Mouse (Mus musculus) thymus, postnatal 36 days (tissue): Measurements from ENCODE around the gene Nolc1.
"Not testable (repeated sequence)": the region's sequence is repeated elsewhere in the genome, so short reads cannot be mapped to it uniquely, and the experiment has no call there.

Experiments
- DNase-seq, 2 experiments: peaks; one replicate each; pipeline ENCODE4 v3.0.0; 2022; ENCODE audit warnings: mixed read lengths in 2 of 2

Gene Nolc1

DNA sequence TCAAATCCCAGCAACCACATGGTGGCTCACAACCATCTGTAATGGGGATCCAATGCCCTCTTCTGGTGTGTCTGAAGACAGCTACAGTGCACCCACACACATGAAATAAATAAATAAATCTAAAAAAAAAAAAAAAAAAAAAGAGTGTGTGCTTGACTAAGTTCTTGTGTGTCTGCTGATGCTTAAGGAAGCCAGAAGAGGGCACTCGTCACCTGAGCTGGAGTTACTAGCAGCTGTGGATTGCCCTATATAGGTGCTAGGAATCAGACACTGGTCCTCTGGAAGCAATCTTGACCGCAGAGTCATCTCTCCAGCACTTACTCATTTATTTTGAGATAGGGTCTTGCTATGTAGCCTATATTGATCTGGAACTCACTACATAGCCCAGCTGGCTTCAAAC lies 18.5 kb downstream of the Nolc1 start:
- no peak for DNase-seq

DNA sequence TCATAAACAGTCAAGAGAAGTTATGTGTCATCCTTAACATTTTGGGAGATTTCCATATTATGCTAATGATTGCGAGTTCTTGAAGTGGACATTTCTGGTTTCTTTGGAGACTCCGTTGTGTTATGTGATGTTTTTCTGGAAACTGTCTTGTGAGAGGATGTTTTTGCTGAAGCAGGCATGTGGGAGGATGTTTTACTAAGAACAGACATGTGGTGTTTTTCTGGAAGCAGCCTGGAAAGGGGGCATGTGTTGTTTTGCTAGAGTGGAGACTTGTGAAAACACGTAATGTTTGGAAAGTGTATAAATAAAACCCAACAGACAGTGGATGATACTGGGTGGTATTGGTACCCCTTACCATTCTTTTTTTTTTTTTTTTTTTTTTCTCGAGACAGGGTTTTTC lies 19.6 kb downstream of the Nolc1 start:
- no peak for DNase-seq

DNA sequence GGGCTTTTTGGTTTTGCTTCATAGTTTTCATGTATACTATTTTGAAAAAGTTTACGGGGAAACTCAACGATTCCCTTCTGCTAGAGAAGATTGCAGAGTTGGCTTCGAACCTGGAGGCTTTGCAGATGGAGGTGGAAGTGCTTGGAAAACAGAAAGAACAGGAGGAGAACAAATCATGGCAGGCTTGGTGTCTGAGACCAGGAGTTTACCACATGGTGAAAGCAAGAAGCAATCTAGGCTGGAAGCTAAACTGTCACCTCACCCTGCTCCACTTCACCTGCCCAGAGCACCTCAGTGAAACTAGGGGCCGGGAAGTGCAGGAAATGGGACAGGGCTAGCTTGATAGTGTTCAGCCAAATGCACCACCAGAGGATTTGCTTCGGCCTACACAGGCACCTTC lies 20.7 kb downstream of the Nolc1 start:
- no peak for DNase-seq

DNA sequence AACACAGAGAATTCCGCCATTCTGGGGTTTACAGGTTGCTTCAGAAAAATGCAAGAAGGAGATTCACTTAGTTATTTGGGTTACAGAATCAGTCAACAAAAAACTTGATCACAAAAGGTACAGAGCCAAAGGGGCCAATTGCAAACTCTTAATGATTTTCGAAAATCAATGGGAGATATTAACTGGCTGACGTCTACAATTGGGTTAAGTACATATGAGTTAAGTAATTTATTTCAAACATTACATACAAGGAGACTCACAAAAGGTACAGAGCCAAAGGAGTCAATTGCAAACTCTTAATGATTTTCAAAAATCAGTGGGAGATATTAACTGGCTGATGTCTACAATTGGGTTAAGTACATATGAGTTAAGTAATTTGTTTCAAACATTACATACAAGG lies 23.9 kb downstream of the Nolc1 start:
- DNase-seq = no peak

DNA sequence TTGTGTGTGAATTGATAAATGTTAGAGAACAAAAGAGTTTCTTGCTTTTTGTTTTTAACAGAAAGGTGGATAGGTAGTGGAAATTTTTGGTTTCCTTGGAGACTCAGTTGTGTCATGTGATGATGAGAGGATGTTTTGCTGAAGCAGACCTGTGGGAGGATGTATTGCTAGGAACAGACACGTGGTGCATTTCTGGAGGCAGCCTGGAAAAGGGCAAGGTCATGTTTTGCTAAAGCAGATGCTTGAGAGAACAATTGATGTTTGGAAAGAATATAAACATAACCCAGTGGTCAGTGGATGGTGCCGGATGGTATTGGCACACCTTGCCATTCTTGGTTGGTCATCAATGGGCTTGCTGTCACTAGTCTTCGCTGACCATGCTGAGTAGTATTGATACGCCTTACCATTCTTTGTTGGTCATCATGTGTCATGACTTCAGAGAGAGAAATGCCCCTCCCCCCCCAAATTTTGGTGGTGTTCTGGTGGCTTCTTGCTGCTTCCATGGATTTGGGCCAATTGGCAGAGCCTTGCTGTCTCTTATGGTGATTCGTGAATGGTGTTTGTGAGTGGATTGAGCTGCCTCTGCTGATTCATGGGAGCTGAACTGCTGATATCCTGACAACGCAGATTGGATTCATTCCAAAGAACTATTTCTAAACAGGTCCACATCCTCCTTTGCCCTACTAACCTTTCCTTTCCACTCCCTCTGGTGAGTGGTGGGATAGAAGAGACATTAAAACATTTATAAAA lies 27.9 kb downstream of the Nolc1 start:
- DNase-seq = no peak

DNA sequence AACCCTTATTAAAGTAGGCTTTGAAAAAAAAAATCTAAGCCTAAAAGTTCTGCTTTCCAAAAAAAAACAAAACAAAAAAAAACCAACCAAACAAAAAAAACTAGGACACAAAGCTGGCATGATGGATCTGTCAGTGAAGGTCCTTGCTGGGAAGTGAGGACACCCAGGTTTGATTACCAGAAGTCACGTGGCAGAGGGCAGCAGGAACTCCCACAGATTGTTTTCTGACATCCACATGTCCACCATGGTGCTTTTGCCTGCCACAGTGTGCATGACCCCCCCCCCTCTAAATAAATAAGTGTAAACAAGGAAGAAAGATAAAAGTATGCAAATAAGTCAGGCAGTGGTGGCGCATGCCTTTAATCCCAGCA lies 28.5 kb downstream of the Nolc1 start:
- DNase-seq = no peak

DNA sequence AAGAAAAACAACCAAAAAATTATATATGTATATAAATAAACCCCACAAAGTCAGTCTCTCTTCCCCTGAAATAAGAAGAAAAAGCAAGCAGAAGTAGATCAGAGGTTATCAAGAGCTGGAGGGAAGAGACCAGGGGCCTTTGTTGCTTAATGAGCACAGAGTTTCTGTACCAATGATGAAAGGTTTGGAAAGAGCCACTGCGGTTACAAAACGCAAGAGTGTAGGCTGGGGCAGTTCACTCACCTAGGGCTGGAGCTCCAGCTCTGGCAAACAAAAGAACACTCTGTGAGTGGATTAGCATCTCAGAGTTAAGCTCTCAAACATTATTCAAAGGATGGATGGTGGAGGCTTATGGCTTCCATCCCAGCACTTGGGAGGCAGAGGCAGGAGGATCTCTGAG lies 34.6 kb downstream of the Nolc1 start:
- no peak for DNase-seq

DNA sequence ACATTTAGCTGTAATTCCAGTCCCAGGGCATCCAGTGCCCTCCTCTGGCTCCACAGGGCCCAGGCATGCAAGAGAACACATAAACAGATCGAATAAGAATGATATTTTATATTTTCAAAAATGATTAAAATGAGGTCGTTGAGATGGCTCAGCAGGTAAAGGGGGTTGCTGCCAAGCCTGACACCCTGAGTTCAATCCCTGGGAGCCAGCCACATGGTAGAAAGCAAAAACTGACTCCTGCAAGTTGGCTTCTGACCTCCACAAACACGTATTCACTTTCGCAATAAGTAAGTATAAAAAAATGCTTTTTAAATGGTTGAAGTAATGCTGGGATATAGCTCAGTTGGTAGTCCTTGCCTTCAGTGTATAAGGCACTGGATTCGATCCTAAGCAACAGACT lies 35.1 kb downstream of the Nolc1 start:
- DNase-seq = no peak

DNA sequence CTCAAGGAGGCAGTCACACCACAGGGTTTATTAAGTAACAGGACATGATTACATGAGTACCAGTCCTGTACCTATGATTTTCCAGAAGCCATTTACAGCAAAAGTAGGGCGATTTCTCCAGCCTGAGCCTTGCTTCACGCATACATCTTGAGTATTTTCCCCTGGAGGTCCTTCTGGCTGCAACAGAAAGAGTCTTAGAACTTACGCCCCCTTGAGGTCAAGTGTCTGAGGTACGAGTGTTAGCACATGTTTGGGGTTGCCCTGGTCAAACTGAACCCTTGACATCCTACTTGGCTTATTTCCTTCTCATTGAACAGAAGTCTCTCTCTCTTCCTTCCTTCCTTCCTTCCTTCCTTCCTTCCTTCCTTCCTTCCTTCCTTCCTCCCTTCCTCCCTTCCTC lies 39.0 kb downstream of the Nolc1 start:
- no peak for DNase-seq

DNA sequence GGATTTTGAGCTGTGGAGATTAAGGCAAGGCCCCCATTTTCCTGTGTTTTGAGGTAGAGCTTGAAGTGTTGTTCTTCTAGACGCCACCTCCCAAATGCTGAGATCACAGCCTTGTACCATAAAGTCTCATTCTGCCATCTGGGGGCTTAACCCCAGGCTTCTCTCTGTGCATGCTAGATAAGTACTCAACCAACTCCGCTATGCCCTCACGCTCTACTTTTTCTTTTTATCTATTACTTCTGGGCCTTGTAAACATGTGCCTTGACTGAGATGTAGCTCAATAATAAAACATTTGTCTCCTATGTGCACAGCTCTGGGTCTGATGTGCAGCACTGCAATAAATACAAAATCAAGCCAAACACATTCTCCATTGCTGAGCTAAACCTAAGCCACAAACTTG lies 43.8 kb downstream of the Nolc1 start:
- no peak for DNase-seq

DNA sequence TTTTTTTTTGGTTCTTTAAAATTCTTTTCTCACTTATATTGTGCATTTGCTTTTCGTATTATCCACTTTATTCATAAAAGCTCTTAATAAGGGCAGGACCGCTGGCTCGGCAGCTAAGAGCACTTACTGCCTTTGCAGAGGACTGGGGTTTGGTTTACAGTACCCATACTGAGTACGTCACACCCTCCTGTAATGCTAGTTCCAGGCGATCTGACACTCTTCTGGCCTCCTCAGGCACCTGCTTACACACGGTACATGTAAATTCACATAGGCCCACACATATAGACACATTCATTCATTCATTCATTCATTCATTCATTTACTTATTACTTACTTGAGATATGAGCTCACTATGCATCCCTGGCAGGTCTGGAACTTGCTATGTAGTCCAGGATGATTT lies 45.2 kb downstream of the Nolc1 start:
- DNase-seq = no peak

DNA sequence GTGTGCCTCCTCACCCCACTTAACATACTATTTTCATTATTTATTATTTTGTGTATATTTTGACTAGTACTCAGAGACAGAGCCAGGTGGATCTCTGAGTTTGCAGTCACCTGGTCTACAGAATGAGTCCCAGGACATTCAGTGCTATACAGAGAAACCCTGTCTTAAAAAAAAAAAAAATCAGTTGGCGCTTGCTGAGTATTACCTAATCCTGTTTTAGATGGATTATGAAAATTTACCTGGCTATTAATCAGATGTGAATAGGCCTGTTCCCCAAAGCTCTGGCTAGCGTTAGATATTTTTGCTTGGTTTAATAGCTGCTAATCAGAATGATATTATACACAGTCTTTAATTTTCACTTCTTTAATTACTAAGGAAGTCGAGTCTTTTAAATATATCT lies 48.2 kb downstream of the Nolc1 start:
- no peak for DNase-seq

DNA sequence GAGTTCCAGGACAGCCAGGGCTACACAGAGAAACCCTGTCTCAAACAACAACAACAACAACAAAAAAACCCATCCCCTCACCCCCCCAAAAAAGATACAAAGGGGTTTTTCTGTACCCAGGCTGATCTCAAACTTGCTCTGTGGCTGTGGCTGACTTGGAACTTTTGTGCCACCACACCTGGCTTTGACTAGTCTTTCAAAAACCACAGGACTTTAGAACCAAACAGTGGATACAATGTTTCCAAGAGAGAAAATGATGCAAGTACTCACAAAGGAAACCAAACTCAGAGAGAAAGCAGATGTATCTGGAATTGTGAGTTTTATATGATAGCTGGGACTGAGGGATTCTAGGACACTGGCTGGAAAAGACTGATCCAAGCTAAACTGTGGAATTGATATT lies 49.0 kb downstream of the Nolc1 start:
- DNase-seq = no peak

DNA sequence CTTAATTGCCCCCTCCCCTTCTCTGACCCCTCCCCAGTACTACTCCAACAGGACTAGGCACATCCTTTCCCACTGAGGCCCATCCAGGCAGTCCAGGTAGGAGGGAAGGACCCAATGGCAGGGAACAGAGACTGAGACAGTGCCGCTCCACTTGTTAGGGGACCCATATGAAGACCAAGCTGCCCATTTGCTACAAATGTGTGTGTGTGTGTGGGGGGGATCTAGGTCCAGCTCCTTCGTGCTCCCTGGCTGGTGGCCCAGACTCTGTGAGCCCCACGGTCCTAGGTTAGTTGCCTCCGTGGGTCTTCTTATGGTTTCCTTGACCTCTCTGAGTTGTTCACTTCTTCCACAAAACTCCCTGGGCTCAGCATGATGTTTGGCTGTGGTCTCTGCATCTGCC lies 50.6 kb downstream of the Nolc1 start:
- no peak for DNase-seq

DNA sequence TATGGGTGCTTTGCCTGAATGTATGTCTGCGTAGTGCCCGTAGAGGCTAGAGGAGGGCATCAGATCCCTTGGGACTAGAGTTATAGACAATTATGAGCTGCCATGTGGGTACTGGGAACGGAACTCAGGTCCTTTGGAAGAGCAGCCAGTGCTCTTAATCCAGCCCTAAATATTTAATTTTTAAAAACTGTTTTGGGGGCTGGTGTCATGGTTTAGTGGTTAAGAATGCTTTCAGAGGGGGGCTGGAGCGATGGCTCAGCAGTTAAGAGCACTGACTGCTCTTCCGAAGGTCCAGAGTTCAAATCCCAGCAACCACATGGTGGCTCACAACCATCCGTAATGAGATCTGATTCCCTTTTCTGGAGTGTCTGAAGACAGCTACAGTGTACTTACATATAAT lies 54.1 kb downstream of the Nolc1 start:
- DNase-seq = not testable (repeated sequence)

DNA sequence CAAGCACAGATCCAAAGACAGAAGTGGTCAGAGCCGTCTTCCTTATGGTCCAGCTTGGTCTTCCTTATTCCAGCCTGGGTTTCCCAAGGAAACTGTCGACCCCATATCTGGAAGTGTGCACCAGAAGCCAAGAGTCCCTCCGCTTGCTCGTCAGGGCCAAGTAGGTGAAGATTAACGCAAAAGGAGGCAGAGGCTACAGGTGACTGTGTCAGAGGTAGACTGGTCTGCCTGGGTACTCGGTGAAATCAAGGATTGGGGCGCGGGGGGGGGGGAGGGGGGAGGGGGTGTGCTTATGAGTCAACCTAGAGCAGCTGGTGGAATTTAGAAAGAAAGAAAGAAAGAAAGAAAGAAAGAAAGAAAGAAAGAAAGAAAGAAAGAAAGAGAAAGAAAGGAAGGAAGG lies 55.6 kb downstream of the Nolc1 start:
- DNase-seq = no peak

DNA sequence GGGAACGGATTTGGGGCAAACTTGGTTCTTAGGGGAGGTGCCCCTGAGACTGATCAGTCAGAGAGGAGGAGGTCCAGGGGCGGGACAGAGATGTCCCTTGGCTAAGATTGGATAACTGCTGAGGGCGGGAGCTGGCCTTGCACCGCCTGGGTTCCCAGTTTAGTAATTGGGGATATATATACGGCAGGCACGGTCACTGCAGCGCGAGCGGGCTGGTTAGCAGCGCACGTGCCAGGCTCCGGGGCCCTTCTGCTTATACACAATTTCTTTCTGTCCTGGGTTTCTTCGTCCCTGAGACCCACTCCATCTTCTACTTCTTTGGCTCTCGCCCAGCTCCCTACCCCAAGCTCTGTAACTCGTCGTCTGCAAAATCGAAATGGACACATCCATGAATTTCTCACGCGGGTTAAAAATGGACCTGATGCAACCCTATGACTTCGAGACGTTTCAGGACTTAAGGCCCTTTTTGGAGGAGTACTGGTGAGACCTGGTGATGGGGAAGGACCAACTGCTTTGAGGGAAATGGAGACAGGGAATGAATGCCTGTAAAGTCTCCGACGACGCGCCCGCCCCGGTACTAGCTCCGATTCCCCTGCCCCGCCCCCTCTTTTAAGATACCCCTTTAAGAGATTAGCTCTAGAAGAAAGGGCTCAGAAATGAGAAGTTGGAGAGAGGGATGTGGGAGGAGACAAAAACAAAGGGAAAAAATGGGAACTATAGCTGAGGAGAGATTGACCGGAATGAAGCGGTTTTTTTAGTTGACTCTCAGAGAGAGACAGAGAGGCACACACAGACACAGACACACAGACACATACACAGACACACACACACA lies 56.2 kb downstream of the Nolc1 start, which contains the start of gene Elovl3:
Gene Elovl3, plus strand, starts transcription at position 204 of the 832 bp plus-strand sequence.
- no peak for DNase-seq

DNA sequence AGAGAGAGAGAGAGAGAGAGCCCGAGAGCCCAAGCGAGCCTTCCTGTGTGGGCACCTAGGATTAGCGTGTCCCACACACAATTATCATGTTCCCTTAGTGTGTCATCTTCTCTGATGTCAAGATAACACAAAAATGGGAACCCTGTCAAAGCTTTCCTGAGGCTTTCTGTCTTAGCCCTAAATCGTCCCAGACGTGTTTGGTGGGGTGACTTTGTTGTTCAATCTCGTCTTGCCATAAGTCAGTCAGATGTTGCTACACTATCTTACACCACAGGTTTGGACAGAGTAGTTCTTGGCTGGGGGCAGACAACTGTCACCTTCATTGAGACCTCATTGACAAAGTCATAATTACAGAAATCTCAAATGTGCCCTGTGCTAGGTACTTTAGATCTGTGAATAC lies 56.9 kb downstream of the Nolc1 start:
- DNase-seq = no peak
